Mouse (Mus musculus) neural tube, embryonic 15.5 days (tissue): ENCODE data around the gene Ccdc3. TPM values are rescaled to one million over a fixed set of nuclear protein-coding genes. Genes with fewer than 3 reads are reported as not detected.

Experiments
- ATAC-seq: fragments of 200-750 bp; cut with Nextera tagmentation; 2 replicates; pipeline ENCODE4 v1.8.0; 2017; ENCODE audit warnings: mild to moderate bottlenecking, moderate TSS enrichment, moderate library complexity; ENCODE audit not compliant: low FRiP score
- H3K27ac ChIP-seq: fragments of 300-500 bp; sonication (generic); replicated peaks from 2 replicates; pipeline ENCODE4 v1.5.1; 2015; ENCODE audit warnings: mild to moderate bottlenecking, inconsistent platforms
- H3K27me3 ChIP-seq: fragments of 300-500 bp; sonication (generic); replicated peaks from 2 replicates; pipeline ENCODE4 v1.6.1; 2015; ENCODE audit warnings: inconsistent platforms
- H3K36me3 ChIP-seq: fragments of 300-500 bp; sonication (generic); 2 replicates; pipeline ENCODE4 v1.6.1; 2015; ENCODE audit warnings: inconsistent platforms
- H3K4me1 ChIP-seq: fragments of 300-500 bp; sonication (generic); 2 replicates; pipeline ENCODE4 v1.6.1; 2015; ENCODE audit warnings: inconsistent platforms
- H3K4me2 ChIP-seq: fragments of 300-500 bp; sonication (generic); 2 replicates; pipeline ENCODE4 v1.6.1; 2015; ENCODE audit warnings: inconsistent platforms, mild to moderate bottlenecking, moderate library complexity
- H3K4me3 ChIP-seq: fragments of 300-500 bp; sonication (generic); replicated peaks from 2 replicates; pipeline ENCODE4 v1.5.1; 2015; ENCODE audit warnings: mild to moderate bottlenecking, inconsistent platforms
- H3K9ac ChIP-seq: fragments of 300-500 bp; sonication (generic); replicated peaks from 2 replicates; pipeline ENCODE4 v1.6.1; 2015; ENCODE audit warnings: mild to moderate bottlenecking, inconsistent platforms
- H3K9me3 ChIP-seq: fragments of 300-500 bp; sonication (generic); replicated peaks from 2 replicates; pipeline ENCODE4 v1.6.1; 2016; ENCODE audit warnings: inconsistent platforms
- WGBS: fragments of 180-500 bp; shearing (Covaris S2); methylation state at CpG from one replicate; pipeline ENCODE4 v1.1.7; 2015; ENCODE audit warnings: mixed read lengths; 5-methylcytosine and 5-hydroxymethylcytosine counted together
- polyA plus RNA-seq: library from polyadenylated mRNA; unstranded; fragments of >200 nt; fragmentation: Nextera tagmentation; extraction: Ambion mirVana; gene quantifications from 2 replicates; pipeline ENCODE4 v1.2.1, GENCODE M21; 2015

Ccdc3 gene
- polyA plus RNA-seq, 1 experiment from 2014 or later, result 11.4 TPM

GRCm38 (mm10) chr2:5125506-5125905 is 12.1 kb upstream of the Ccdc3 start:
- Histone ChIP-seq H3K4me2 (no peak overlapping the region), H3K27ac (no peak overlapping the region; the same call in 1 of the 2 replicates), H3K9ac (no peak overlapping the region), H3K27me3 (no peaks in the 10 kb centered on the region), H3K4me3 (no peak overlapping the region), H3K9me3 (no peaks in the 10 kb centered on the region), H3K36me3 (no peaks in the 10 kb centered on the region), H3K4me1 (0 out of 2 replicates have a peak, but pooled peaks cover 3% of the 10 kb centered on the region)
- 36% methylated on average over 6 of the region's 6 CpGs for WGBS
- no peak for ATAC-seq

GRCm38 (mm10) chr2:5127369-5127768 is 10.2 kb upstream of the Ccdc3 start:
- no peak for ATAC-seq
- Histone ChIP-seq H3K9me3 (no peaks in the 10 kb centered on the region), H3K4me2 (no peak overlapping the region), H3K4me1 (0 out of 2 replicates have a peak, but pooled peaks cover 3% of the 10 kb centered on the region), H3K4me3 (no peak overlapping the region), H3K9ac (no peak overlapping the region), H3K27me3 (no peaks in the 10 kb centered on the region), H3K36me3 (no peaks in the 10 kb centered on the region), H3K27ac (no peak overlapping the region)
- 72% methylated on average over 5 of the region's 5 CpGs for WGBS

GRCm38 (mm10) chr2:5129099-5129498 is 8.5 kb upstream of the Ccdc3 start:
- Histone ChIP-seq H3K4me1 (0 out of 2 replicates have a peak, but pooled peaks cover 3% of the 10 kb centered on the region), H3K4me3 (no peak overlapping the region), H3K4me2 (no peak overlapping the region), H3K27me3 (no peaks in the 10 kb centered on the region), H3K27ac (no peak overlapping the region), H3K9ac (no peak overlapping the region), H3K9me3 (no peaks in the 10 kb centered on the region), H3K36me3 (no peaks in the 10 kb centered on the region)
- WGBS, result 57% methylated on average over 3 of the region's 3 CpGs
- ATAC-seq, result no peak

- Histone ChIP-seq H3K4me3 (no peak overlapping the region), H3K4me2 (no peak overlapping the region), H3K9me3 (no peaks in the 10 kb centered on the region), H3K27me3 (peaks cover 14% of the 10 kb centered on the region), H3K4me1 (no peaks in the 10 kb centered on the region), H3K27ac (no peak overlapping the region), H3K9ac (no peak overlapping the region), H3K36me3 (no peaks in the 10 kb centered on the region)
- ATAC-seq, result no peak
- 92% methylated on average over 4 of the region's 4 CpGs for WGBS
These were observed 5.5 kb upstream of the Ccdc3 start for GRCm38 (mm10) chr2:5132046-5132445.

- Histone ChIP-seq H3K4me3 (no peak overlapping the region), H3K9me3 (no peaks in the 10 kb centered on the region), H3K27ac (no peak overlapping the region), H3K4me2 (no peak overlapping the region), H3K36me3 (no peaks in the 10 kb centered on the region), H3K27me3 (peaks cover 38% of the 10 kb centered on the region), H3K9ac (no peak overlapping the region), H3K4me1 (peaks cover 15% of the 10 kb centered on the region)
- WGBS, result 75% methylated on average over 5 of the region's 5 CpGs
- ATAC-seq, result no peak
These were observed 2.4 kb upstream of the Ccdc3 start for GRCm38 (mm10) chr2:5134959-5135743.

GRCm38 (mm10) chr2:5139961-5140360 is 2.4 kb downstream of the Ccdc3 start:
- no peak overlapping the region for H3K4me2 ChIP-seq
- H3K4me1 ChIP-seq, result peaks cover 15% of the 10 kb centered on the region
- no peaks in the 10 kb centered on the region for H3K9me3 ChIP-seq
- H3K27me3 ChIP-seq, result peaks cover 44% of the 10 kb centered on the region
- WGBS, result 40% methylated on average over 4 of the region's 4 CpGs
- H3K9ac ChIP-seq, result no peak overlapping the region
- no peak overlapping the region for H3K27ac ChIP-seq
- no peaks in the 10 kb centered on the region for H3K36me3 ChIP-seq
- ATAC-seq, result no peak
- no peak overlapping the region for H3K4me3 ChIP-seq

- Histone ChIP-seq H3K27ac (no peak overlapping the region), H3K36me3 (no peaks in the 10 kb centered on the region), H3K27me3 (peaks cover 11% of the 10 kb centered on the region; the same call in 1 of the 2 replicates), H3K4me1 (peaks cover 5% of the 10 kb centered on the region; the same call in 1 of the 2 replicates), H3K9me3 (no peaks in the 10 kb centered on the region), H3K9ac (no peak overlapping the region), H3K4me3 (no peak overlapping the region), H3K4me2 (no peak overlapping the region)
- WGBS, result 40% methylated on average over 6 of the region's 6 CpGs
- ATAC-seq, result peak; percentile 73; the same call in 1 of the 2 replicates
These were observed 6.9 kb downstream of the Ccdc3 start for GRCm38 (mm10) chr2:5144446-5144845.

- Histone ChIP-seq H3K36me3 (no peaks in the 10 kb centered on the region), H3K27ac (no peak overlapping the region), H3K4me3 (no peak overlapping the region), H3K9ac (no peak overlapping the region), H3K4me2 (no peak overlapping the region), H3K27me3 (no peaks in the 10 kb centered on the region), H3K4me1 (no peaks in the 10 kb centered on the region), H3K9me3 (no peaks in the 10 kb centered on the region)
- ATAC-seq, result no peak
- WGBS, result 70% methylated on average over 2 of the region's 2 CpGs
These were observed 10.3 kb downstream of the Ccdc3 start for GRCm38 (mm10) chr2:5147907-5148306.

GRCm38 (mm10) chr2:5154711-5155110 is 17.1 kb downstream of the Ccdc3 start:
- H3K9me3 ChIP-seq, result no peaks in the 10 kb centered on the region
- H3K36me3 ChIP-seq, result no peaks in the 10 kb centered on the region
- no peak for ATAC-seq
- H3K4me1 ChIP-seq, result 0 out of 2 replicates have a peak, but pooled peaks cover 4% of the 10 kb centered on the region
- H3K27me3 ChIP-seq, result no peaks in the 10 kb centered on the region
- no peak overlapping the region for H3K4me2 ChIP-seq
- H3K9ac ChIP-seq, result no peak overlapping the region
- H3K27ac ChIP-seq, result no peak overlapping the region
- WGBS, result 89% methylated on average over 5 of the region's 5 CpGs
- H3K4me3 ChIP-seq, result no peak overlapping the region

GRCm38 (mm10) chr2:5160236-5160848 is 22.8 kb downstream of the Ccdc3 start:
- Histone ChIP-seq H3K36me3 (no peaks in the 10 kb centered on the region), H3K4me1 (0 out of 2 replicates have a peak, but pooled peaks cover 10% of the 10 kb centered on the region), H3K4me3 (no peak overlapping the region), H3K27ac (no peak overlapping the region), H3K4me2 (no peak overlapping the region), H3K9me3 (no peaks in the 10 kb centered on the region), H3K27me3 (no peaks in the 10 kb centered on the region), H3K9ac (no peak overlapping the region)
- 60% methylated on average over 11 of the region's 11 CpGs for WGBS
- ATAC-seq, result peak; percentile 24; the same call in 1 of the 2 replicates

GRCm38 (mm10) chr2:5161002-5161745 is 23.6 kb downstream of the Ccdc3 start:
- no peak overlapping the region for H3K4me2 ChIP-seq
- H3K36me3 ChIP-seq, result no peaks in the 10 kb centered on the region
- no peak overlapping the region for H3K27ac ChIP-seq
- WGBS, result 72% methylated on average over 11 of the region's 11 CpGs
- H3K4me3 ChIP-seq, result no peak overlapping the region
- no peaks in the 10 kb centered on the region for H3K9me3 ChIP-seq
- 0 out of 2 replicates have a peak, but pooled peaks cover 10% of the 10 kb centered on the region for H3K4me1 ChIP-seq
- H3K9ac ChIP-seq, result no peak overlapping the region
- no peaks in the 10 kb centered on the region for H3K27me3 ChIP-seq
- no peak for ATAC-seq
